Mouse (Mus musculus): Measurements from ENCODE around the gene Hist1h3i. TPM values are rescaled to one million over a fixed set of nuclear protein-coding genes. Genes with fewer than 3 reads are reported as not detected.

Gene Hist1h3i
- total RNA-seq, 2 experiments from 2014 or later = 61.0 to 71.7 TPM

GRCm38 (mm10) chr13:21749387-21750158 is 33.6 kb downstream of the Hist1h3i start:
- Histone ChIP-seq H3K27ac (peak overlapping the region; percentile 48; the same call in 1 of the 2 replicates), H3K4me3 (peak overlapping the region; percentile 68)
- TF ChIP-seq CTCF (conservative IDR thresholded peaks at IDR 0.05) = no peak
- DNase-seq (ENCODE audit: low spot score in 2 of 2) = no peak

GRCm38 (mm10) chr13:21745006-21745405 is 38.2 kb downstream of the Hist1h3i start:
- no peak for DNase-seq (ENCODE audit: low spot score in 2 of 2)
- no peak for TF ChIP-seq CTCF (conservative IDR thresholded peaks at IDR 0.05)
- no peak overlapping the region for H3K4me3 ChIP-seq
- H3K27ac ChIP-seq = no peak overlapping the region

- Histone ChIP-seq H3K4me3 (peak within 1 kb of the TSS; percentile 67), H3K27ac (peak within 1 kb of the TSS; percentile 84)
- DNase-seq (ENCODE audit: low spot score in 2 of 2) = peak; percentile 71 to 79
Observed at GRCm38 (mm10) chr13:21734906-21735767, 48.0 kb downstream of the Hist1h3i start, which contains the start of gene Hist1h4j. TSS of gene Hist1h4j (plus strand) at chr13:21735064.

- Histone ChIP-seq H3K4me3 (peak overlapping the region; percentile 67), H3K27ac (peak overlapping the region; percentile 84)
- peak; percentile 76 to 79 for DNase-seq (ENCODE audit: low spot score in 2 of 2)
- TF ChIP-seq CTCF (conservative IDR thresholded peaks at IDR 0.05) = peak; percentile 90
Observed at GRCm38 (mm10) chr13:21734010-21734905, 48.9 kb downstream of the Hist1h3i start.

- no peak for DNase-seq (ENCODE audit: low spot score in 2 of 2)
- Histone ChIP-seq H3K4me3 (no peak overlapping the region), H3K27ac (no peak overlapping the region)
- no peak for TF ChIP-seq CTCF (conservative IDR thresholded peaks at IDR 0.05)
Observed at GRCm38 (mm10) chr13:21733466-21733865, 49.7 kb downstream of the Hist1h3i start.

Small RNA genes lying within 50 kb of the gene (microRNA-seq; reads per million reads assigned to microRNA genes)
- gene Gm19658 (0 reads per million in 2 experiments), gene Gm44346 (0 reads per million in 2 experiments), gene Gm44454 (0 reads per million in 2 experiments), gene Gm44466 (0 reads per million in 2 experiments)

Other genes starting within 250 kb of the Hist1h3i start
- gene Olfr1366, start 240.6 kb downstream of the Hist1h3i start, total RNA-seq (2021) = not detected
- gene Olfr1535, start 223.5 kb downstream of the Hist1h3i start, total RNA-seq (2021) = not detected
- not detected for gene Olfr1364, start 201.6 kb downstream of the Hist1h3i start, total RNA-seq (2021)
- gene Olfr1362, start 169.3 kb downstream of the Hist1h3i start, total RNA-seq (2021) = not detected
- gene Olfr11, start 140.9 kb downstream of the Hist1h3i start, total RNA-seq (2021) = not detected
- gene Olfr1361, start 120.0 kb downstream of the Hist1h3i start, total RNA-seq (2021) = not detected
- gene Olfr1360, start 106.0 kb downstream of the Hist1h3i start, total RNA-seq (2021) = not detected
- not detected for gene Olfr1359, start 85.3 kb downstream of the Hist1h3i start, total RNA-seq (2021)
- 10 to 100 TPM; 25.0 to 36.7 TPM for gene Hist1h2bl, start 67.2 kb downstream of the Hist1h3i start, total RNA-seq (2021)
- gene Hist1h2ai, start 66.9 kb downstream of the Hist1h3i start, total RNA-seq (2021) = 10 to 100 TPM; 27.6 to 54.9 TPM
- 10 to 100 TPM; 51.3 to 58.2 TPM for gene Hist1h3h, start 65.7 kb downstream of the Hist1h3i start, total RNA-seq (2021)
- 1 to 10 TPM; 4.2 to 8.2 TPM for gene Hist1h2bm, start 61.3 kb downstream of the Hist1h3i start, total RNA-seq (2021)
- 10 to 100 TPM; 16.7 to 19.3 TPM for gene Hist1h4j, start 48.3 kb downstream of the Hist1h3i start, total RNA-seq (2021)
- 100 to 1,000 TPM; 269 to 298 TPM for gene Hist1h4k, start 32.9 kb downstream of the Hist1h3i start, total RNA-seq (2021)
- gene Hist1h2ak, start 29.5 kb downstream of the Hist1h3i start, total RNA-seq (2021) = 10 to 100 TPM; 15.1 TPM
- gene Hist1h2bn, start 29.2 kb downstream of the Hist1h3i start, total RNA-seq (2021) = 1 to 10 TPM; 8.3 to 9.4 TPM
- 1 to 10 TPM; 6.3 to 8.1 TPM for gene Hist1h1b, start 2.7 kb downstream of the Hist1h3i start, total RNA-seq (2021)
- gene Hist1h2an, start 3.8 kb upstream of the Hist1h3i start, total RNA-seq (2021) = 1 to 10 TPM in 1 of 2 experiments, not detected in 1; 2.8 TPM
- 1 to 10 TPM; 6.8 to 8.1 TPM for gene Hist1h2bp, start 4.1 kb upstream of the Hist1h3i start, total RNA-seq (2021)
- 10 to 100 TPM; 39.6 to 42.1 TPM for gene Hist1h2bq, start 26.8 kb upstream of the Hist1h3i start, total RNA-seq (2021)
- gene Hist1h2ao, start 27.1 kb upstream of the Hist1h3i start, total RNA-seq (2021) = 10 to 100 TPM; 30.7 to 36.0 TPM
- gene Hist1h4m, start 28.4 kb upstream of the Hist1h3i start, total RNA-seq (2021) = 100 to 1,000 TPM; 247 to 254 TPM
- 10 to 100 TPM; 26.5 to 46.4 TPM for gene Hist1h4n, start 48.8 kb upstream of the Hist1h3i start, total RNA-seq (2021)
- gene Hist1h2ap, start 50.1 kb upstream of the Hist1h3i start, total RNA-seq (2021) = 10 to 100 TPM; 11.3 to 15.9 TPM
- gene Hist1h2br, start 50.4 kb upstream of the Hist1h3i start, total RNA-seq (2021) = 10 to 100 TPM; 38.6 to 42.0 TPM
- gene Zfp184, start 161.7 kb upstream of the Hist1h3i start, total RNA-seq (2021) = 1 to 10 TPM; 3.5 to 4.6 TPM
- gene Pom121l2, start 197.8 kb upstream of the Hist1h3i start, total RNA-seq (2021) = under 1 TPM in 1 of 2 experiments, not detected in 1; 0.18 TPM
- gene Prss16, start 226.4 kb upstream of the Hist1h3i start, total RNA-seq (2021) = under 1 TPM; 0.32 to 0.51 TPM

Data from layer of hippocampus, adult 2 months (tissue).